8 mouse cellular contexts compared by ENCODE assay signal in genomic region chr19:46899306-46899705, GRCm38 (mm10).
DNase-seq lines count a peak whose midpoint lies in the region; ATAC-seq and TF ChIP-seq lines count a peak whose summit lies in the region.

No protein-coding gene starts in this region.

- H3K27ac ChIP-seq in CH12.LX (ENCODE audit: insufficient read depth, low read depth), result no peak overlapping the region
- peak overlapping the region; percentile 69 for H3K27ac ChIP-seq in liver, postnatal 0 days (ENCODE audit: low read depth)

- ATAC-seq in liver, postnatal 0 days, result no peak
- ATAC-seq in erythroid progenitor cell, adult 5-6 weeks (replicated peaks; ENCODE audit: low FRiP score, poor library complexity, severe bottlenecking), result no peak

- TF ChIP-seq CTCF in CH12.LX (conservative IDR thresholded peaks at IDR 0.05 in 1 of 2, IDR thresholded peaks at IDR 0.05 in 1 of 2; ENCODE audit: low read depth in 2 of 2, low read length in 2 of 2), result no peak
- no peak for TF ChIP-seq CTCF in liver, postnatal 0 days (IDR thresholded peaks at IDR 0.05; ENCODE audit: low read depth)

- no peaks in the 10 kb centered on the region for H3K27me3 ChIP-seq in CH12.LX (replicated peaks)
- H3K27me3 ChIP-seq in liver, postnatal 0 days (ENCODE audit: insufficient read depth, low read length), result no peaks in the 10 kb centered on the region

- H3K36me3 ChIP-seq in CH12.LX (replicated peaks in 1 of 2; ENCODE audit: control insufficient read depth in 1 of 2, insufficient read depth in 1 of 2, low read length in 1 of 2), result peaks cover 23 to 60% of the 10 kb centered on the region in 2 experiments
- H3K36me3 ChIP-seq in liver, postnatal 0 days (replicated peaks; ENCODE audit: insufficient read depth, low read length), result peaks cover 41% of the 10 kb centered on the region

- peak; percentile 67 for DNase-seq in heart, adult 8-10 months (ENCODE audit: low spot score)
- DNase-seq in heart, postnatal 4 days, result no peak
- peak; percentile 64 for DNase-seq in CH12.LX (ENCODE audit: extremely low read depth)
- peak; percentile 64 for DNase-seq in cerebellum, adult 9-10 months
- DNase-seq in liver, postnatal 0 days, result no peak
- DNase-seq in right cerebral cortex, postnatal 25 days, result no peak
- DNase-seq in frontal cortex, postnatal 10 days (ENCODE audit: low spot score in 2 of 2), result no peak

- TF ChIP-seq EP300 in CH12.LX (IDR thresholded peaks at IDR 0.05; ENCODE audit: low read length), result no peak; the same call in 1 of the 2 replicates
- TF ChIP-seq EP300 in liver, postnatal 0 days (IDR thresholded peaks at IDR 0.05; ENCODE audit: low read depth), result peak; percentile 44; the same call in 1 of the 2 replicates

- dilution Hi-C loops in CH12.LX (cut with MboI; ENCODE audit: extremely low pct_ligation_motif_present, extremely low pct_unique_long_range_greater_than_20kb, low sequenced_read_pairs), result no loop called here

- H3K9me3 ChIP-seq in CH12.LX (replicated peaks; ENCODE audit: low read length), result peaks cover 8% of the 10 kb centered on the region
- H3K9me3 ChIP-seq in liver, postnatal 0 days (ENCODE audit: low read length), result 0 out of 2 replicates have a peak, but pooled peaks cover 4% of the 10 kb centered on the region

- TF ChIP-seq RAD21 in CH12.LX (IDR thresholded peaks at IDR 0.05; ENCODE audit: low read depth, low read length), result no peak

- H3K9ac ChIP-seq in CH12.LX (ENCODE audit: insufficient read depth, low read depth), result no peak overlapping the region
- no peak overlapping the region for H3K9ac ChIP-seq in liver, postnatal 0 days (replicated peaks)

- 30% methylated on average over 5 of the region's 5 CpGs for WGBS in liver, postnatal 0 days (ENCODE audit: insufficient replicate concordance)

- no peaks in the 10 kb centered on the region for H3K79me2 ChIP-seq in CH12.LX (replicated peaks; ENCODE audit: control insufficient read depth, extremely low read depth, insufficient read depth, poor library complexity, severe bottlenecking)

- TF ChIP-seq POLR2A in CH12.LX (IDR thresholded peaks at IDR 0.05; ENCODE audit: low read depth, low read length), result no peak

- H3K4me2 ChIP-seq in CH12.LX (ENCODE audit: insufficient read depth, low read depth, poor library complexity, severe bottlenecking), result 0 out of 2 replicates have a peak overlapping the region, but pooled peaks have one; percentile 29
- H3K4me2 ChIP-seq in liver, postnatal 0 days (ENCODE audit: low read depth, low read length), result no peak overlapping the region

- in situ Hi-C loops in CH12.LX (cut with MboI; ENCODE audit: low pct_ligation_motif_present, low pct_unique_long_range_greater_than_20kb, low sequenced_read_pairs), result no loop called here

- no peak overlapping the region for H3K4me3 ChIP-seq in CH12.LX (replicated peaks in 1 of 3; ENCODE audit: low read depth in 2 of 3, low read length in 2 of 3, poor library complexity in 1 of 3)
- H3K4me3 ChIP-seq in liver, postnatal 0 days (ENCODE audit: low read depth, low read length), result no peak overlapping the region

- H3K4me1 ChIP-seq in CH12.LX (ENCODE audit: control insufficient read depth in 1 of 2, insufficient read depth in 2 of 2), result peaks cover 6 to 17% of the 10 kb centered on the region in 2 experiments; a peak in 3 of 4 replicates
- H3K4me1 ChIP-seq in liver, postnatal 0 days (ENCODE audit: insufficient read depth), result peaks cover 16% of the 10 kb centered on the region

TF ChIP-seq in CH12.LX, 34 proteins besides CTCF, POLR2A, EP300 and RAD21:
- TF ChIP-seq NRF1 (IDR thresholded peaks at IDR 0.05; ENCODE audit: low read depth, low read length) (no peak), MEF2A (IDR thresholded peaks at IDR 0.05; ENCODE audit: borderline replicate concordance, low read depth, low read length) (no peak), USF1 (IDR thresholded peaks at IDR 0.05; ENCODE audit: low read depth, low read length) (no peak), IRF4 (IDR thresholded peaks at IDR 0.05; ENCODE audit: low read depth, low read length) (peak; percentile 57), BHLHE40 (IDR thresholded peaks at IDR 0.05; ENCODE audit: low read depth, low read length) (no peak), MYC (IDR thresholded peaks at IDR 0.05; ENCODE audit: low read depth, low read length) (no peak)

Comparison
In these comparisons a context has a peak if more than half of its experiments do, and no peak if none do; other contexts are left out.
1. DNase-seq: peak in heart, adult 8-10 months (single experiment), CH12.LX (single experiment) and cerebellum, adult 9-10 months (single experiment); none in heart, postnatal 4 days (single experiment), liver, postnatal 0 days (single experiment), right cerebral cortex, postnatal 25 days (single experiment) and frontal cortex, postnatal 10 days (0 of 2).